8 mouse cellular contexts compared by ENCODE assay signal in genomic region chr11:94521219-94521843, GRCm38 (mm10). TPM values are rescaled to one million over a fixed set of nuclear protein-coding genes. Genes with fewer than 3 reads are reported as not detected.
DNase-seq lines count a peak whose midpoint lies in the region; ATAC-seq and TF ChIP-seq lines count a peak whose summit lies in the region.

Mycbpap (minus strand) TSS chr11:94521742.

- no peaks in the 10 kb centered on the region for H3K27me3 ChIP-seq in embryonic facial prominence, embryonic 14.5 days (replicated peaks; ENCODE audit: control insufficient read depth, insufficient read depth, low read length)
- no peaks in the 10 kb centered on the region for H3K27me3 ChIP-seq in lung, embryonic 14.5 days (ENCODE audit: insufficient read depth, low read length)
- no peaks in the 10 kb centered on the region for H3K27me3 ChIP-seq in neural tube, embryonic 15.5 days (replicated peaks)

- H3K4me1 ChIP-seq in bone marrow, adult 2 months (ENCODE audit: control insufficient read depth, insufficient read depth, low read length) = no peaks in the 10 kb centered on the region
- H3K4me1 ChIP-seq in embryonic facial prominence, embryonic 14.5 days (ENCODE audit: control insufficient read depth, insufficient read depth, low read length) = peaks cover 5% of the 10 kb centered on the region; the same call in 1 of the 2 replicates
- peaks cover 12% of the 10 kb centered on the region for H3K4me1 ChIP-seq in lung, embryonic 14.5 days (ENCODE audit: insufficient read depth)
- peaks cover 20% of the 10 kb centered on the region for H3K4me1 ChIP-seq in neural tube, embryonic 15.5 days

- no peak for TF ChIP-seq POLR2A in bone marrow, adult 2 months (IDR thresholded peaks at IDR 0.05; ENCODE audit: borderline replicate concordance, control insufficient read depth, low read depth, low read length)

- H3K9ac ChIP-seq in embryonic facial prominence, embryonic 14.5 days (ENCODE audit: low read depth, low read length) = peak within 1 kb of the TSS; percentile 64
- H3K9ac ChIP-seq in lung, embryonic 14.5 days = peak within 1 kb of the TSS; percentile 65
- H3K9ac ChIP-seq in neural tube, embryonic 15.5 days (replicated peaks) = peak within 1 kb of the TSS; percentile 57

- 5% methylated on average over 42 of the region's 42 CpGs for WGBS in bone marrow, adult 2 months
- WGBS in embryonic facial prominence, embryonic 14.5 days = under 1% methylated on average over 36 of the region's 42 CpGs
- under 1% methylated on average over 42 of the region's 42 CpGs for WGBS in lung, embryonic 14.5 days
- 1% methylated on average over 42 of the region's 42 CpGs for WGBS in neural tube, embryonic 15.5 days

- no peaks in the 10 kb centered on the region for H3K36me3 ChIP-seq in embryonic facial prominence, embryonic 14.5 days (ENCODE audit: control insufficient read depth, insufficient read depth, low read length)
- no peaks in the 10 kb centered on the region for H3K36me3 ChIP-seq in lung, embryonic 14.5 days (ENCODE audit: insufficient read depth)
- H3K36me3 ChIP-seq in neural tube, embryonic 15.5 days = no peaks in the 10 kb centered on the region

- intact Hi-C loops in heart, postnatal 14 days (cut with DNase I) = no loop called here

- no peak for TF ChIP-seq CTCF in bone marrow, adult 2 months (IDR thresholded peaks at IDR 0.05; ENCODE audit: control insufficient read depth, insufficient read depth, low read length)
- TF ChIP-seq CTCF in lung, embryonic 14.5 days (IDR thresholded peaks at IDR 0.05; ENCODE audit: low read depth) = peak; percentile 41

- peak; percentile 31 for DNase-seq in CD4-positive helper T cell, adult 2 months (ENCODE audit: low read depth, low spot score)
- peak; percentile 72 for DNase-seq in embryonic facial prominence, embryonic 14.5 days (ENCODE audit: low spot score)
- DNase-seq in heart, postnatal 14 days = peak; percentile 55 to 61
- peak; percentile 28 to 51 for DNase-seq in layer of hippocampus, adult 18-20 months (ENCODE audit: low spot score in 2 of 2)
- DNase-seq in lung, embryonic 14.5 days = peak; percentile 87
- DNase-seq in thymus, postnatal 14 days = peak; percentile 39

- H3K9me3 ChIP-seq in embryonic facial prominence, embryonic 14.5 days (ENCODE audit: control insufficient read depth, low read length) = no peaks in the 10 kb centered on the region
- no peaks in the 10 kb centered on the region for H3K9me3 ChIP-seq in lung, embryonic 14.5 days (ENCODE audit: low read depth, low read length)
- no peaks in the 10 kb centered on the region for H3K9me3 ChIP-seq in neural tube, embryonic 15.5 days (replicated peaks)

- peak; percentile 70 for ATAC-seq in embryonic facial prominence, embryonic 14.5 days (ENCODE audit: low read depth)
- peak; percentile 82 for ATAC-seq in lung, embryonic 14.5 days (ENCODE audit: insufficient read depth)
- peak; percentile 68 for ATAC-seq in neural tube, embryonic 15.5 days (ENCODE audit: low FRiP score)

- H3K4me2 ChIP-seq in embryonic facial prominence, embryonic 14.5 days (ENCODE audit: low read depth, low read length) = peak within 1 kb of the TSS; percentile 82
- peak within 1 kb of the TSS; percentile 91 for H3K4me2 ChIP-seq in lung, embryonic 14.5 days
- H3K4me2 ChIP-seq in neural tube, embryonic 15.5 days = peak within 1 kb of the TSS; percentile 91

- H3K27ac ChIP-seq in bone marrow, adult 2 months (ENCODE audit: control insufficient read depth, insufficient read depth, low read depth, low read length, poor library complexity) = no peak within 1 kb of the TSS
- no peak within 1 kb of the TSS for H3K27ac ChIP-seq in embryonic facial prominence, embryonic 14.5 days (replicated peaks; ENCODE audit: low read depth, low read length)
- H3K27ac ChIP-seq in lung, embryonic 14.5 days (ENCODE audit: low read depth) = no peak within 1 kb of the TSS
- 0 out of 2 replicates have a peak within 1 kb of the TSS, but pooled peaks have one; percentile 33 for H3K27ac ChIP-seq in neural tube, embryonic 15.5 days (replicated peaks)

- H3K4me3 ChIP-seq in bone marrow, adult 2 months (replicated peaks; ENCODE audit: control insufficient read depth, low read depth, low read length) = peak within 1 kb of the TSS; percentile 61
- peak within 1 kb of the TSS; percentile 44 for H3K4me3 ChIP-seq in embryonic facial prominence, embryonic 14.5 days (ENCODE audit: low read depth, low read length)
- peak within 1 kb of the TSS; percentile 51 for H3K4me3 ChIP-seq in lung, embryonic 14.5 days (ENCODE audit: low read depth, low read length)
- H3K4me3 ChIP-seq in neural tube, embryonic 15.5 days (replicated peaks) = peak within 1 kb of the TSS; percentile 52

RNA-seq across cellular contexts. Expression of gene Mycbpap, which starts in this region (rescaled TPM):
- polyA plus RNA-seq in bone marrow, adult 2 months (2011; ENCODE audit: insufficient read depth, insufficient read length, low replicate concordance, missing spikeins) = 3.4 TPM in 1 of 2 replicates, not detected in the other
- polyA plus RNA-seq in embryonic facial prominence, embryonic 14.5 days (2014; fragmentation: Nextera tagmentation; extraction: Ambion mirVana) = 1.4 and 4.1 TPM in 2 replicates
- 1 to 10 TPM; 1.4 to 2.1 TPM for total RNA-seq in heart, postnatal 14 days (2021)
- 1 to 10 TPM; 2.1 to 3.7 TPM for total RNA-seq in layer of hippocampus, adult 18-20 months (2021)
- polyA plus RNA-seq in lung, embryonic 14.5 days (2014; fragmentation: Nextera tagmentation; extraction: Ambion mirVana) = 3.2 and 3.3 TPM in 2 replicates
- 2.0 and 2.8 TPM in 2 replicates for polyA plus RNA-seq in neural tube, embryonic 15.5 days (2015; fragmentation: Nextera tagmentation; extraction: Ambion mirVana)

Comparison
In these comparisons a context has a peak if more than half of its experiments do, and no peak if none do; other contexts are left out.
1. DNase-seq: peak in every context shown above with its lines; median percentile 87 in lung, embryonic 14.5 days; 72 in embryonic facial prominence, embryonic 14.5 days; 58 in heart, postnatal 14 days; 40 in layer of hippocampus, adult 18-20 months; 39 in thymus, postnatal 14 days; 31 in CD4-positive helper T cell, adult 2 months.